Mouse (Mus musculus): Measurements from ENCODE around the gene Mrpl10.

Mrpl10 gene

DNA sequence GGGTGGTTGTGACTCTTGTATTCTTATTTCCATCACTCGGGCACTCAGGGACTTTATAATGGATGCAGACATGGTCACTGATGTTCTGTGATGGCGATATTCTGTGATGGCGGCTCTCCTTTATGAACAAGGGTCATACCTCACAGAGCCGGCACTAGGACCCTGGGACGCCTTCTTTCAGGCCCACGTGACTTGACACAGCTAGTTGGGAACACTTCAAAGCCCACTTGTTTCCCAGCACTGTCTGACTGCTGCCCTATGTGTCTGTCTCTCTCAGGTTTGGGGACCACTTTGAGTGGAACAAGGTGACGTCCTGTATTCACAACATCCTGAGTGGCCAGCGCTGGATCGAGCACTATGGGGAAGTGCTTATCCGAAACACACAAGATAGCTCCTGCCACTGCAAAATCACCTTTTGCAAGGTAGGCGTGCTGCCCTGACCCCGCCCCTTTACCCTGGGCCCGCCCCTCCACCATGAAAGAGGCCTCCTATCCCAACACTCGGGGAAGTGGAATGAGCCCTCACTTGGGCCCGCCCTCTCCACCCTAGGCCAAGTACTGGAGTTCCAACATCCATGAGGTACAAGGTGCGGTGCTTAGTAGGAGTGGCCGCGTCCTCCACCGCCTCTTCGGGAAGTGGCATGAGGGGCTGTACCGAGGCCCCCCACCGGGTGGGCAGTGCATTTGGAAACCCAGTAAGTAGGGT, 25.4 kb downstream of the Mrpl10 start:
- peak; percentile 97 for DNase-seq (ENCODE audit: low read depth, low spot score)

GRCm38 (mm10) chr11:97069333-97069732, 28.0 kb downstream of the Mrpl10 start:
- no peak for DNase-seq (ENCODE audit: low read depth, low spot score)

DNA sequence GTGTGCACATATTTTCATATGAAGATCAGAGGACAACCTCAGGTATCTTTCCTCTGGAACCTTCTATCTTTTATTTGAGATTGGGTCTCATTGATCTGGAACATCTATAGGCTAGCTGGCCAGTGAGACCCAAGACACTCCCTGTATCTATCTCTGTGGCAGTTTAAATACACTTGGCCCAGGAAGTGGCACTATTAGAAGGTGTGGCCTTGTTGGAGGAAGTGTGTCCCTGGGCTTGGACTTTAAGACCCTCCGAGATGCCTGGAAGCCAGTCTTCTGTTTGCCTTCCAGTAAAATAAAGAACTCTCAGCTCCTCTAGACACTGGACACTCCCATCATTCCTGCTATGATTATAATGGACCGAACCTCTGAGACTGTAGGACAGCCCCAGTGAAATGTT, 28.4 kb downstream of the Mrpl10 start:
- no peak for DNase-seq (ENCODE audit: low read depth, low spot score)

GRCm38 (mm10) chr11:97071129-97071528, 29.8 kb downstream of the Mrpl10 start:
- DNase-seq (ENCODE audit: low read depth, low spot score): no peak

DNA sequence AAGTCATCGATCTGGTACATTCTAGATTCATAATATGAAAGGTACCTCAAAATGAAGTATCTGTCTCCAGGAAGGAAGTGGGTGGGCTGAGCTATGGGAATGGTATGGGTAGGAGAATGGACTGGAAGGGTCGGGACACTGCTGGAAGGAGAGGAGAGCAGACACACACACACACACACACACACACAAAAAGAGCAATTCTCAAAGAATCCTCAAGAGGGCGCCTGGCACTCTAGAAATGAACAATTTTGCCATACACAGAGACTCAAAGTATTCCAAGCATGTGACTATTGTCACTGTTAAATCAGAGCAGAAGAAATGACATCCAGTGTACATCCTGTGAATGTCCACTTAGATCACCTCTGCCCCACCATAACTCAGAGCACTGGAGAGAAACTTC, 31.2 kb downstream of the Mrpl10 start:
- peak; percentile 81 for DNase-seq (ENCODE audit: low read depth, low spot score)

DNA sequence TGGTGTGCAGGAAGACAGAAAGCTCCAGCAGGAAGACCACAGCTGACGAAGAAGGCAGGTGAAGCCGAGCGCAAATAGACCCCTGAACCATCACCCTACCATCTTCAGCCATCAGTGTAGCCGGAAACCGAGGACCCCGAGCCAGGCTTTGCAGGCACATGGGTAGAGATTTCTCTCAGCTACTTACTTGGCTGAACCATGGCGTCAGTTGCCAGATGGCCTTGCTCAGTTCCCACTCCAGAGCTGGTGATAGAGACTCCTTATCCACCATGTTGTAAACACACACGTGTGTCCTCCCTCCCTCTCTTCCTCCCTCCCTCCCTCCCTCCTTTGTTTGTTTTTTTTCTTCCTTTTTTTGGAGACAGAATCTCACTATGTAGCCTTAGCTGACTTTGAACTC, 32.9 kb downstream of the Mrpl10 start:
- no peak for DNase-seq (ENCODE audit: low read depth, low spot score)

DNA sequence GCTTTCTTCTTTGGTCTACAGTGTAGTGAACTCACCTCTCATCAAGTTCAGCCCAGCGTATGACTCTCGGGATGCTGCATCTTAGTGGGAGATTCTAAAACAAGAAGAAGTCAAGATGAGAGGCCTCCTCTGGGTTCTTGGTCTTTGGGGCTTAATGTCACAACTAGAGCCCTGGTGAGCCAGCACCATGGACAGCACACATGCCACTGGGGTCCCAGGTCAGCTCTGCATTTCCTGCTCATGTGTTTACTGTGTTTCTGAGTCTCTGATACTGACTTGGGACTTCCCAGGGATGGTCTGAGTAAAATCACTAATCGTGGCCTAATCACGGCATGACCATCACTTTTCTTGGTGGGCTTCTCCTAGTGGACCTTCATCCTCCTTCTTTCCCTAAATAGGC, 37.4 kb downstream of the Mrpl10 start:
- peak; percentile 68 for DNase-seq (ENCODE audit: low read depth, low spot score)

DNA sequence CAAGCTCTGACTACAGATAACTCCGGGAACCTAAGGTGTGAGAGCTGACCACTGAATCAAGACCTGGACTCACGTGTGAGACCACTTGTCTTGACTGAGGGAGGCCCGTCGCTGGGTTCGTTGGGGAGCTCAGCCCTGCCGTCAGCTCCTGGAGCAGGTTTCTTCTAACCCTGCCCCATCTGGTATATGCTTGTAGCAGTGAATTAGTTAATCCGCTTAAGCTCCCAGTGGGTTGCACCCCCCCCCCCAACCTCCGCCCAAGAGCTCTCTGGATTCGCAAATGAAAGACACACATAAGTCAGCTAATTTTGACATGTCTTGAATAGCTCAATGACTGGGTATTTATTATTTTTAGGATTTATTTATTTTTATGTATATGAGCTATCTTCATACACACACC, 38.9 kb downstream of the Mrpl10 start:
- no peak for DNase-seq (ENCODE audit: low read depth, low spot score)

GRCm38 (mm10) chr11:97082977-97083376, 41.6 kb downstream of the Mrpl10 start:
- DNase-seq (ENCODE audit: low read depth, low spot score): peak; percentile 77

DNA sequence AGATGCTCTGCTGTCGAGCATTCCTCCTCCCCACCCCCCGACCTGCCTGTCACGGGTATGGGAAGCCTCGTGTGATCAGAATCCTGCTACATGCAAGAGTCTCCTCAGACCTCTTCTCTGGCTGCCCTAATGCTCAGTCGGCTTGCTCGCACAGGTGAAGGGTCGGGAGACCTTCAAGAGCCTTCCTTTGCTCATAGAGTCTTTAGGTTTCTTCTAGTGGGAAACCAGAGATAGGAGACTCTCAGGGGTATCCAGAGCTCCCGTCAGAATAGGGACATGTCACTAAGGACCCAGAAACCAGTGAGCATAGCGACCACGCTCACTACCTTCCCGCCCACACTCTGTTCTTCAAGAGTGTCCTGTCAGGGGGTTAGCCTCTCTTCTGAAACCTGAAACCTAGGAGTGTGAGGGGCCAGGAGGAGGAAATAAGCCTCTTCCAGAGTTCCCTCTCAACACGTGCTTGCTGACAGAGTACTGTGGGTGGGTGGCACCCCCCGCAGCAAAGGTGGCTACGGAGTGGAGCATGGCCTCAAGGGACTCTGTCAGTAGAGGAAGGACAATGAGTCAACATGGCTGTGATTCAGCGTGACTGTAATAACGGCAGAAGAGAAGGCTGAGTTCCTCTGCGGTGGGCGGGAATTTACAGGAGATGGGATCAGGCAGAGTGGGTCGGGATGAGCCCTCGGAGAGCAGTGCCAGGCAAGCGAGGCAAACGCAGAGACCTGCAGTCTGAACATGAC, 42.2 kb downstream of the Mrpl10 start:
- no peak for DNase-seq (ENCODE audit: low read depth, low spot score)

- DNase-seq (ENCODE audit: low read depth, low spot score): peak; percentile 78
These were observed 43.6 kb downstream of the Mrpl10 start for GRCm38 (mm10) chr11:97084821-97085505.

GRCm38 (mm10) chr11:97086365-97086764, 45.0 kb downstream of the Mrpl10 start:
- DNase-seq (ENCODE audit: low read depth, low spot score): peak; percentile 32

- no peak for DNase-seq (ENCODE audit: low read depth, low spot score)
These were observed 53.2 kb downstream of the Mrpl10 start for GRCm38 (mm10) chr11:97094600-97094999.

DNA sequence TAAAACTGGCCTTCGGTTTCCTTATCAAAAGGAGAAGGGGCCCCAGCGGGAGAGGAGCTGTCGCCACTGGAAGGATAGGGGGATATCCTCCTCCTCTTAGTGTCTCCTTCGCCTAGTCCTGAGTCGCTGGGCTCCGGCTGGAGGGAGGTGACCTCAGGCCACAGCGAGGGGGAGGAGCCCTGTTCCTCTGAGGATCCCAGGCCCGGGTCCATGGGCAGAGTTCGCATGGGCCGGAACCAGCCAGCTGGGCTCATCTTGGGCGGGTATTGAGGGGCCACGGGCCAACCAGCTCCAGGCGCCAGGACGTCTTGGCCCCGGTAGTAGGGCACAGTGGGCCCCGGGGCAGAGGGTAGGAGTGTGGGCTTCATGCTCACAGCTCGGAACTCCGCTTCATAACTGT, 57.4 kb downstream of the Mrpl10 start:
- no peak for DNase-seq (ENCODE audit: low read depth, low spot score)

Data from R1 (cell line).